Mouse (Mus musculus): ENCODE measurements around the gene Mybpc2. TPM values are rescaled to one million over a fixed set of nuclear protein-coding genes. Genes with fewer than 3 reads are reported as not detected.

Mybpc2 gene
- total RNA-seq, 1 experiment from 2014 or later, result not detected

DNA sequence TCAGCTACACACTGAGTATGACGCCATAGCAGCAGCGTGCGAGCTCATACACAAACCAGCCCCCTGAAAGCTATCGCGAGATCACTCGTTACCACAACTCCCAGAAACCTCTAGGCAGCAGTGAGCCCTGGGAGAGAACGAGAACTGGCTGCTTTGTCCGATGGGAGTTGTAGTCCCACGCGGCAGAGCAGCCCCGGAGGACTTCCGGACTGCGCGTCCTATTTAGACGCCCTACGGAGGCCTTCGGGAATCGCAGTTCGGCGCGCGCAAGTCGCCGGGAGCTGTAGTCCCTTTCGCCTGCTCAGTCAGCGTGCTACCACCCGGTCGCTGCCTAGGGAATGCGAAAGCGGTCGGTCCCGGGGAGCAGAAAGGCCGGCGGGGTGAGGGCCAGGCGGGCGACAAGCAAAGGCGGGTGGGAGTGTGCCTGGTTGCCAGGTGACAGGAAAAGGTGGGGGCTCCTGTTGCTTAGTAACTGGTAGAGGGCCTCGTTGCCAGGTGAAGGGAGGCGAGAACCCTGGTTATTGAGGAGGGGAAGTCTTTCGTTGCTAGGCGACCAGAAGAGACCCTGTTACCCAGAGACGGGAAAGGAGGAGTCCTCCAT, 56.5 kb downstream of the Mybpc2 start, which contains the start of gene Josd2:
Gene Josd2, plus strand, starts transcription at position 170 of the 601 bp plus-strand sequence.
- peak; percentile 95 for ATAC-seq (replicated peaks; ENCODE audit: low read depth, poor library complexity, severe bottlenecking)

- ATAC-seq (replicated peaks; ENCODE audit: low read depth, poor library complexity, severe bottlenecking), result no peak
These were observed 57.6 kb downstream of the Mybpc2 start for GRCm38 (mm10) chr7:44466888-44467311.

DNA sequence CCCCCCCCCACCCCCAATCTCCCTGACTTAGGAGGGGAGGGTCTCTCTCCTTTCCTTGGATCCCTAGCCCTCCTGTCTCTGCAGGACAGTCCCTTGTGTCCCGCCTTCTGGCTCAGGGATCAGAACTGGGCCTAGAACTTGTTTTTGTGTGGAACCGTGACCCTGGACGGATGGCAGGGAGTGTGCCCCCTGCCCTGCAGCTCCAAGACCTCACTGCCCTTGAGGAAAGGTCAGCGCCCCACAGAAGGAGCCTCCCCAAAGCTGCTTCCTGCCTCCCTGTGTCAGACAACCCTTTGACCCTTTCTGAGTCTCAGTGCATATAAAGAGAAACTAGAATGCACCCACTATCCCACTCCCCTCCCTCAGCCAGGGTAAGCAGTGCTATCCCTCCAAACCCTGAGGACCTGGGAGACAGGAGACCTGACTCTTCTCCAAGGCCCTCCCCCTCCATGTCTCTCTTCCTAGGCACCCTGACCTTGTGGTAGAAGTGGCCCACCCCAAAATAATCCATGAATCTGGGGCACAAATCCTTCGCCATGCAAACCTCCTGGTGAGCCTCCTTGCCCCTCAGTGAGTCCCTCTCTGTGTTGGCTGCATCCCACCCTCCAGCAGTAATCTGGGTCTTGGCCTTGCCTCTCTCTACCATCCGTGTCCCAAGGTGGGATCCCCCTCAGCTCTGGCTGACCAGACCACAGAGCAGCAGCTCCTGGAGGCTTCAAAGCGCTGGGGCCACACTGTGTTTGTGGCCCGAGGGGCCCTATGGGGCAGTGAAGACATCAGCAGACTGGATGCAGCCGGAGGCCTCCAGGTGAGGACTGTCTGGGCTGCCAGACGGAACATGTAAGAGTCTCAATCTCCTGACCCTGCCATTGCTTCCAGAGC, 58.2 kb downstream of the Mybpc2 start:
- no peak for ATAC-seq (replicated peaks; ENCODE audit: low read depth, poor library complexity, severe bottlenecking)

DNA sequence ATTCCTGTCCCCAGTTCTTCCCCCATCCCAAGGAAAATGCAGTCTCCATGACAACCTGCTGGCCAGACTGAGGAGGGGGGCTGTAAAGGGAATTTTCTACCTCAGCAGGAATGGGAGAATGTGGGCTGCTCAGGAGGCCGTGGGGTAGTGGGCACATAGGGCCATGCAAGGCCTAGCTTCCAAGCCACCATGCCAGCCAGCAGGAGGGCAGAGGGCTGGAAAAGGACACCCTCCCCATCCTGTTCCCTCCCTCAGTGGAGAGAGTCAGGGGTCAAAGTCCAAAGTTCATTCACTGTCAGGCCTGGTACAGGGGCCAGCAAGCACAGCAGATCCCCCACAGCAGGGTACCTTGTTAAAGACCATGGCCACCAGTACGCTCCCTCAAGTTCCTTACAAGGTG, 59.3 kb downstream of the Mybpc2 start, which contains the start of gene Aspdh:
Gene Aspdh, plus strand, starts transcription at position 281 of the 400 bp plus-strand sequence.
- ATAC-seq (replicated peaks; ENCODE audit: low read depth, poor library complexity, severe bottlenecking), result no peak

GRCm38 (mm10) chr7:44464511-44464910, 59.9 kb downstream of the Mybpc2 start:
- ATAC-seq (replicated peaks; ENCODE audit: low read depth, poor library complexity, severe bottlenecking), result no peak

- ATAC-seq (replicated peaks; ENCODE audit: low read depth, poor library complexity, severe bottlenecking), result no peak
These were observed 60.8 kb downstream of the Mybpc2 start for GRCm38 (mm10) chr7:44463556-44464225.

DNA sequence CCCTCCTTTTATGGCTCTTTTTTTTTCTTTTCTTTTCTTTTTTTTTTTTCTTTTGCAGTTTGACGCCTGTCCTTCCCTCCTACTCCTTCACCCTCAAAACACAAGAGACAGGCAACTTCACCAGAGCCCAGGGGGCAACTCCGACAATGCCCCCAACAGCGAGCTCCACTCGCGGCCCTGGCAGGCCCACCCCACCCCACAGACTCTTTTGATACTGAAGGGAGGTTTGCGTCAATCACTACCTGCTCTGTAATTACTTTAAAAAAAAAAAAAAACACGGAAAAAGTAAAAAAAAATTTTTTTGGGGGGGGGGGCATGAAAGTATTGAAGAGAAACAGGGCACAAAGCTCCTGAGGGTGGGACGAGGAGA, 61.4 kb downstream of the Mybpc2 start:
- ATAC-seq (replicated peaks; ENCODE audit: low read depth, poor library complexity, severe bottlenecking), result no peak

DNA sequence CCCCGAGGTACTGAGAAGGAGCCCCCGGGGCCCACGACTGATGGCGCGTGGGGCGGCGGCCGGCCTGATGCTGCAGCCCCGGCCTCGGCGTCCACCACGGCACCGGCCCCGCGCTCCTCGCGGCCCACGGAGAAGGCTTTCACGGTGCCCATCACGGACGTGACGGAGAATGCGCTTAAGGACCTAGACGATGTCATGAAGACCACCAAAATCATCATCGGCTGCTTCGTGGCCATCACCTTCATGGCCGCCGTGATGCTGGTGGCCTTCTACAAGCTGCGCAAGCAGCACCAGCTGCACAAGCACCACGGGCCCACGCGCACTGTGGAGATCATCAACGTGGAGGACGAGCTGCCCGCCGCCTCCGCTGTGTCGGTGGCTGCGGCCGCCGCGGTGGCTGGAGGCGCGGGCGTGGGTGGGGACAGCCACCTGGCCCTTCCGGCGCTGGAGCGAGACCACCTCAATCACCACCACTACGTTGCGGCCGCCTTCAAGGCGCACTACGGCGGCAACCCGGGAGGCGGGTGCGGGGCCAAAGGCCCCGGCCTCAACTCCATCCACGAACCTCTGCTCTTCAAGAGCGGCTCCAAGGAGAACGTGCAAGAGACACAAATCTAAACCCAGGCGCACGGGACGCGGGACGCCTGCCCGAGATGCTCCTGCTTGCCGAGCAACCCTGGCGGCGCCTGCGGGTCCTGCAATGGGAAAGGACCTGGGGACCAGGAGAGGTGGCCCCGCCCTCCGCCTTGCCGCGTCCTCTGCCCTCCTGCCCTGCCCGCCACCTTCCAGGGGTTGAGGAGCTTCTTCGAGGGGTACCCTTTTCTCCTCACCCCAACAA, 62.0 kb downstream of the Mybpc2 start:
- peak; percentile 72 for ATAC-seq (replicated peaks; ENCODE audit: low read depth, poor library complexity, severe bottlenecking)

DNA sequence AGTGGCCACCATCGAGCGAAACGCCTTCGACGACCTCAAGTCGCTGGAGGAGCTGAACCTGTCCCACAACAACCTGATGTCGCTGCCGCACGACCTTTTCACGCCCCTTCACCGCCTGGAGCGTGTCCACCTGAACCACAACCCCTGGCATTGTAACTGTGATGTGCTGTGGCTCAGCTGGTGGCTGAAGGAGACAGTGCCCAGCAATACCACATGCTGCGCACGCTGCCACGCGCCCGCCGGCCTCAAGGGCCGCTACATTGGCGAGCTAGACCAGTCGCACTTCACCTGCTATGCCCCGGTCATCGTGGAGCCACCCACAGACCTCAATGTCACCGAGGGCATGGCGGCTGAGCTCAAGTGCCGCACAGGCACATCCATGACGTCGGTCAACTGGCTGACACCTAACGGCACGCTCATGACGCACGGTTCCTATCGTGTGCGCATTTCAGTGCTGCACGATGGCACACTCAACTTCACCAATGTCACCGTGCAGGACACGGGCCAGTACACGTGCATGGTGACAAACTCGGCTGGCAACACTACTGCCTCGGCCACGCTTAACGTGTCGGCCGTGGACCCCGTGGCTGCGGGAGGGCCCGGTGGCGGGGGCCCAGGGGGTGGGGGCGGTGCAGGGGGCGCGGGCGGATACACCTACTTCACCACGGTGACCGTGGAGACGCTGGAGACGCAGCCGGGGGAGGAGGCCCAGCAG, 62.8 kb downstream of the Mybpc2 start:
- ATAC-seq (replicated peaks; ENCODE audit: low read depth, poor library complexity, severe bottlenecking), result no peak

- no peak for ATAC-seq (replicated peaks; ENCODE audit: low read depth, poor library complexity, severe bottlenecking)
These were observed 63.5 kb downstream of the Mybpc2 start for GRCm38 (mm10) chr7:44460767-44461502.

GRCm38 (mm10) chr7:44460067-44460466, 64.4 kb downstream of the Mybpc2 start:
- ATAC-seq (replicated peaks; ENCODE audit: low read depth, poor library complexity, severe bottlenecking), result no peak

DNA sequence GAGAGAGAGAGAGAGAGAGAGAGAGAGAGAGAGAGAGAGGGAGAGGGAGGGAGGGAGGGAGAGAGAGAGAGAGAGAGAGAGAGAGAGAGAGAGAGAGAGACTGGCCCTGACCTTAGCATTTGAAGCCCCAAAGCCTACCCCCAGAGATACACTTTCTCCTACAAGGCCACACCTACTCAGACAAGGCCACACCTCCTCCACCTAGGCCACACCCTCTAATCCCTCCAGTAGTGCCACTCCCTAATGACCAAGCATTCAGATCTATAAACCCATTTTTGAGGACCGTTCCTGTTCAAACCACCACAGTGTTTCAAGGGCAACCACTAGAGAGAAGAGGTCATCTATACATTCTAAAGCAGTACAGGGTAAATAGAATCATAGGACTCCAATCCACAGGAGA, 68.2 kb downstream of the Mybpc2 start:
- no peak for ATAC-seq (replicated peaks; ENCODE audit: low read depth, poor library complexity, severe bottlenecking)

DNA sequence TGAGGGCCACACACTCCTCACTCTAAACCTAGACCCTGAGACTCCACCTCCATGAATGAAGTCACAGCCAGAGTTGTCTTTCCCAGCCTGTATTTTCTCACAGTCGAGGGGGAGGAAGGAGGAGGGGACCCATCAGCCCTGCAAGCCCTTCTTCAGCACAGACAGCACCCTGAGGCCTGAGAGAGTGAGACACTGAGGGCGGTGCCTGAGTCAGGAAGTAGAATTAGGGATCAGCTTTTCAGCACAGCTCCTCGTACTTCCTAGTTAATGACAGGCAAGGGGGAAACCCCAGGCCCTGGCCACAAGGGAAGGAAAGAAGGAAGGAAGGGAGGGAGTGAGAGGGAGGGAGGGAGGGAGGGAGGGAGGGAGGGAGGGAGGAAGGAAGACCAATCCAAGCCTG, 71.2 kb downstream of the Mybpc2 start:
- ATAC-seq (replicated peaks; ENCODE audit: low read depth, poor library complexity, severe bottlenecking), result peak; percentile 82

Other genes starting within 250 kb of the Mybpc2 start
- gene Clec11a, start 217.8 kb downstream of the Mybpc2 start, total RNA-seq (2017), result 2.7 and 5.5 TPM in 2 replicates
- gene Shank1, start 214.4 kb downstream of the Mybpc2 start, total RNA-seq (2017), result not detected in 2 replicates
- gene Syt3, start 140.6 kb downstream of the Mybpc2 start, total RNA-seq (2017), result 0.58 and 0.64 TPM in 2 replicates
- gene 1700008O03Rik, start 138.8 kb downstream of the Mybpc2 start, total RNA-seq (2017), result 0.78 TPM in 1 of 2 replicates, not detected in the other
- gene Lrrc4b, start 95.6 kb downstream of the Mybpc2 start, total RNA-seq (2017), result not detected in 2 replicates
- gene Aspdh, start 59.3 kb downstream of the Mybpc2 start, total RNA-seq (2017), result not detected in 2 replicates
- gene Josd2, start 56.7 kb downstream of the Mybpc2 start, total RNA-seq (2017), result 26.0 and 37.3 TPM in 2 replicates
- gene Emc10, start 28.1 kb downstream of the Mybpc2 start, total RNA-seq (2017), result 29.5 and 38.8 TPM in 2 replicates
- gene Fam71e1, start 28.1 kb downstream of the Mybpc2 start, total RNA-seq (2017), result 3.1 TPM in 1 of 2 replicates, not detected in the other
- not detected in 2 replicates for gene Spib, start 7.4 kb upstream of the Mybpc2 start, total RNA-seq (2017)
- gene Pold1, start 24.2 kb upstream of the Mybpc2 start, total RNA-seq (2017), result 86.0 and 89.7 TPM in 2 replicates
- 69.3 and 123 TPM in 2 replicates for gene Nr1h2, start 29.3 kb upstream of the Mybpc2 start, total RNA-seq (2017)
- 43.4 and 48.5 TPM in 2 replicates for gene Napsa, start 47.7 kb upstream of the Mybpc2 start, total RNA-seq (2017)
- 0.39 and 1.1 TPM in 2 replicates for gene Kcnc3, start 66.0 kb upstream of the Mybpc2 start, total RNA-seq (2017)
- gene Myh14, start 146.2 kb upstream of the Mybpc2 start, total RNA-seq (2017), result not detected in 2 replicates
- gene Izumo2, start 184.1 kb upstream of the Mybpc2 start, total RNA-seq (2017), result not detected in 2 replicates
- gene Vrk3, start 223.8 kb upstream of the Mybpc2 start, total RNA-seq (2017), result 40.0 and 44.7 TPM in 2 replicates
- 2.0 and 3.0 TPM in 2 replicates for gene Zfp473, start 226.4 kb upstream of the Mybpc2 start, total RNA-seq (2017)